15 mouse cellular contexts compared by ENCODE assay signal in the genomic region with DNA sequence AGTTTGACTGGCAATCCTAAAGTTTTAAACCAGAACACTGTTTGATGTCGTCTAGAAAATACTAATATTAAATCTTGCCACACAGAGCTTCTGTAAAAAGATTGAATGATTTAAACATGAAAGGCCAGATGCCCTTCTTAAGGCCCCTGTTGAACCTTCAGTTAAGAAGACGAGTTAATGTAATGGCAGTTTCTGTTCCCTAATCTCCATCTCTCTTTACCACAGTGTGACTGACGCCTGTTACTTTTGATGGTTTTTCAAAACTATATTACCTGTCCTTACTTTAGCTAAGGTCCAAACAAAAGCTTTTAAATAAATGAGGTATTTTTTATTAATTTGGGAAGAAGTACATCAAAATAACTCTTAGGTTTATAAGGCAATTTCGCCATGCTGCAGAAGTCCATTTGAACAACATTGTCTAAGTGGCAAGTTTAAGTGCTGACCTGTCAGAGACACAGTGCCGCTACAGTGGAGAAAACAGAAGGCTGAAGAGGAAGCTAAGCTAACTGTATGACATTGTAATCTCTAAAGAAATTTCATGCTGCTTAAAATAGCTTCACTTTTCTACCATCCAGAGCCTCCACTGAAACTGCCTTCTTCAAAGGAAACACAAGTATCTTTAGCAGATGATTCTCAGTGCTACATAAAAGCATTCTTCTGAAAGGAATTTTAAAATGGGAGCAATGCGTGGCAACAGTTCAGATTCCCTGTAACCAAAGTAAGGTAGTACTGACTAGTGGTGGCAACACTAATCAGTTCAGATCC. TPM values are rescaled to one million over a fixed set of nuclear protein-coding genes. Genes with fewer than 3 reads are reported as not detected.
DNase-seq lines count a peak whose midpoint lies in the region; ATAC-seq and TF ChIP-seq lines count a peak whose summit lies in the region.
"Had no signal": no experiment of that assay in that cellular context is flagged by ENCODE, and none has a peak within 500 bp of the region (broad histone marks: within the 10 kb centered on the region; RNA-seq: fewer than 3 reads in every experiment).

No protein-coding gene starts in this region.

- 80% methylated on average over 6 of the region's 6 CpGs for WGBS in limb, embryonic 14.5 days
- 92% methylated on average over 6 of the region's 6 CpGs for WGBS in limb, embryonic 10.5 days

- no peaks in the 10 kb centered on the region for H3K9me3 ChIP-seq in limb, embryonic 14.5 days (ENCODE audit: control insufficient read depth, low read length)
- H3K9me3 ChIP-seq in limb, embryonic 10.5 days (replicated peaks): no peaks in the 10 kb centered on the region
- H3K9me3 ChIP-seq: forebrain, embryonic 10.5 days; G1E; hindbrain, embryonic 12.5 days had no signal

- no peaks in the 10 kb centered on the region for H3K27me3 ChIP-seq in limb, embryonic 14.5 days (ENCODE audit: control insufficient read depth, insufficient read depth, low read length)
- no peaks in the 10 kb centered on the region for H3K27me3 ChIP-seq in limb, embryonic 10.5 days (ENCODE audit: low read depth, poor library complexity, severe bottlenecking)
- H3K27me3 ChIP-seq: hindbrain, embryonic 12.5 days had no signal

- TF ChIP-seq POLR2A in limb, embryonic 14.5 days (IDR thresholded peaks at IDR 0.05; ENCODE audit: borderline replicate concordance, extremely low read depth, insufficient read depth, insufficient read length): no peak
- TF ChIP-seq POLR2A in embryonic fibroblast, embryonic 13.5 days (IDR thresholded peaks at IDR 0.05; ENCODE audit: low read depth, low read length): no peak

- H3K36me3 ChIP-seq in limb, embryonic 14.5 days (ENCODE audit: control insufficient read depth, insufficient read depth, low read length): peaks cover 42% of the 10 kb centered on the region
- peaks cover 94% of the 10 kb centered on the region for H3K36me3 ChIP-seq in limb, embryonic 10.5 days

- intact Hi-C loops in gastrocnemius, adult 2 months (cut with DNase I): no loop called here

- peak overlapping the region; percentile 7; the same call in 1 of the 2 replicates for H3K4me3 ChIP-seq in gastrocnemius, adult 2 months
- H3K4me3 ChIP-seq in limb, embryonic 14.5 days (replicated peaks; ENCODE audit: low read length): no peak overlapping the region
- no peak overlapping the region for H3K4me3 ChIP-seq in limb, embryonic 10.5 days
- H3K4me3 ChIP-seq in embryonic fibroblast, embryonic 13.5 days (ENCODE audit: insufficient read depth, low read length): no peak overlapping the region
- H3K4me3 ChIP-seq: forebrain, embryonic 10.5 days; hindbrain, embryonic 12.5 days had no signal

- 0 out of 2 replicates have a peak, but pooled peaks have one; percentile 35 for ATAC-seq in limb, embryonic 14.5 days (ENCODE audit: low FRiP score, low read depth)
- peak; percentile 27; the same call in 1 of the 2 replicates for ATAC-seq in monocyte, adult 5-6 weeks (replicated peaks; ENCODE audit: insufficient number of reproducible peaks, low FRiP score, low TSS enrichment, poor library complexity, severe bottlenecking)

- H3K4me2 ChIP-seq in limb, embryonic 14.5 days (replicated peaks; ENCODE audit: low read depth, low read length, severe bottlenecking): no peak overlapping the region
- H3K4me2 ChIP-seq: hindbrain, embryonic 12.5 days; midbrain, embryonic 11.5 days had no signal

- no peak for DNase-seq in gastrocnemius, adult 2 months
- no peak for DNase-seq in gastrocnemius, adult 8-10 months (ENCODE audit: low spot score in 2 of 2)
- peak; percentile 20 for DNase-seq in limb, embryonic 14.5 days (ENCODE audit: low spot score)
- no peak for DNase-seq in limb, embryonic 10.5 days (ENCODE audit: low spot score)
- no peak for DNase-seq in right cerebral cortex, adult 18-20 months
- no peak for DNase-seq in layer of hippocampus, postnatal 10 days (ENCODE audit: low spot score in 2 of 2)
- DNase-seq: cerebellum, adult 8-10 months; kidney, postnatal 25 days; lung, adult 2 months had no signal

- H3K9ac ChIP-seq in limb, embryonic 14.5 days (ENCODE audit: low read depth, low read length, severe bottlenecking): no peak overlapping the region
- H3K9ac ChIP-seq: hindbrain, embryonic 12.5 days had no signal

- peak overlapping the region; percentile 78 for H3K27ac ChIP-seq in gastrocnemius, adult 2 months
- no peak overlapping the region for H3K27ac ChIP-seq in limb, embryonic 14.5 days (replicated peaks; ENCODE audit: low read depth, low read length)
- no peak overlapping the region for H3K27ac ChIP-seq in limb, embryonic 10.5 days
- H3K27ac ChIP-seq in embryonic fibroblast, embryonic 13.5 days (ENCODE audit: insufficient read depth, low read length): peak overlapping the region; percentile 38; the same call in 1 of the 2 replicates
- H3K27ac ChIP-seq: forebrain, embryonic 10.5 days; hindbrain, embryonic 12.5 days had no signal

- TF ChIP-seq CTCF in gastrocnemius, adult 2 months (IDR thresholded peaks at IDR 0.05): no peak
- no peak for TF ChIP-seq CTCF in embryonic fibroblast, embryonic 13.5 days (IDR thresholded peaks at IDR 0.05; ENCODE audit: borderline replicate concordance, insufficient read depth, low read length)

- peaks cover 11% of the 10 kb centered on the region; the same call in 1 of the 2 replicates for H3K4me1 ChIP-seq in limb, embryonic 14.5 days (ENCODE audit: control insufficient read depth, insufficient read depth, low read length)
- H3K4me1 ChIP-seq in limb, embryonic 10.5 days: no peaks in the 10 kb centered on the region
- peaks cover 24% of the 10 kb centered on the region for H3K4me1 ChIP-seq in embryonic fibroblast, embryonic 13.5 days (ENCODE audit: control insufficient read depth, insufficient read depth, low read length)
- H3K4me1 ChIP-seq: forebrain, embryonic 10.5 days had no signal

RNA-seq across cellular contexts. Expression of gene Selenof, which starts 14.9 kb away (rescaled TPM):
- total RNA-seq in gastrocnemius, adult 2 months (2021): 100 to 1,000 TPM; 115 to 122 TPM
- total RNA-seq in gastrocnemius, adult 8-10 months (2022): 100 to 1,000 TPM; 107 to 127 (median 111) TPM
- polyA plus RNA-seq in limb, embryonic 14.5 days (2012; rRNA removed): 354 and 424 TPM in 2 replicates
- 532 and 555 TPM in 2 replicates for polyA plus RNA-seq in limb, embryonic 14.5 days (2014; fragmentation: Nextera tagmentation; extraction: Ambion mirVana)
- 461 and 480 TPM in 2 replicates for polyA plus RNA-seq in limb, embryonic 10.5 days (2016; fragmentation: Nextera tagmentation; extraction: Ambion mirVana)
- polyA plus RNA-seq in embryonic fibroblast, embryonic 13.5 days (2011; ENCODE audit: insufficient read length, low read depth, missing spikeins): 653 and 674 TPM in 2 replicates
- total RNA-seq in monocyte, adult 5-6 weeks (2017): 435 to 653 TPM (median 627 TPM) in 3 replicates
- total RNA-seq in layer of hippocampus, postnatal 10 days (2021): 100 to 1,000 TPM; 293 to 294 TPM

RNA-seq across cellular contexts. Expression of gene Hs2st1, which starts 15.0 kb away (rescaled TPM):
- total RNA-seq in gastrocnemius, adult 2 months (2021): 10 to 100 TPM; 12.8 to 14.8 TPM
- total RNA-seq in gastrocnemius, adult 8-10 months (2022): 10 to 100 TPM; 10.1 to 12.8 (median 11.7) TPM
- polyA plus RNA-seq in limb, embryonic 14.5 days (2012; rRNA removed): 20.2 and 20.6 TPM in 2 replicates
- polyA plus RNA-seq in limb, embryonic 14.5 days (2014; fragmentation: Nextera tagmentation; extraction: Ambion mirVana): 15.8 and 17.9 TPM in 2 replicates
- polyA plus RNA-seq in limb, embryonic 10.5 days (2016; fragmentation: Nextera tagmentation; extraction: Ambion mirVana): 11.4 and 13.0 TPM in 2 replicates
- polyA plus RNA-seq in embryonic fibroblast, embryonic 13.5 days (2011; ENCODE audit: insufficient read length, low read depth, missing spikeins): 75.7 and 83.7 TPM in 2 replicates
- 5.1 to 8.9 TPM (median 7.9 TPM) in 3 replicates for total RNA-seq in monocyte, adult 5-6 weeks (2017)
- total RNA-seq in layer of hippocampus, postnatal 10 days (2021): 10 to 100 TPM; 48.8 to 51.9 TPM

Comparison
In these comparisons a context has a peak if more than half of its experiments do, and no peak if none do; other contexts are left out.
1. H3K27ac ChIP-seq: peak in gastrocnemius, adult 2 months (single experiment) and embryonic fibroblast, embryonic 13.5 days (single experiment); none in limb, embryonic 14.5 days (single experiment) and limb, embryonic 10.5 days (single experiment).